Mouse (Mus musculus) layer of hippocampus, adult 6 months (tissue): ENCODE results near the gene Zfp963. TPM values are rescaled to one million over a fixed set of nuclear protein-coding genes. Genes with fewer than 3 reads are reported as not detected.

ENCODE experiments used
- long read RNA-seq, 2 experiments: library from polyadenylated mRNA; unstranded; transcript quantifications; one replicate each; pipeline ENCODE4 v2.0.0; 2019 to 2020
- polyA plus RNA-seq: library from polyadenylated mRNA; unstranded; fragments of <200 nt; fragmentation: Nextera tagmentation; gene quantifications from 2 replicates; pipeline ENCODE4 v1.2.3, GENCODE M21; 2021

Gene Zfp963
- 4.1 TPM in 2 replicates for polyA plus RNA-seq
- long read RNA-seq, experiment 1, partial matches to known transcripts: 0 of 5 reads
- long read RNA-seq, experiment 1, other reads (novel, unspliced or antisense): 2 of 5 reads
- long read RNA-seq, experiment 2, transcript Zfp963-201 (4 exons, 2,291 nt): major isoform, 22 of 32 reads
- long read RNA-seq, experiment 2, partial matches to known transcripts: 1 of 32 reads
- long read RNA-seq, experiment 2, other reads (novel, unspliced or antisense): 7 of 32 reads

GRCm38 (mm10) chr8:69749544-69750454, at the start of gene Zfp963:
Gene Zfp963, minus strand, starts transcription at chr8:69749970.

DNA sequence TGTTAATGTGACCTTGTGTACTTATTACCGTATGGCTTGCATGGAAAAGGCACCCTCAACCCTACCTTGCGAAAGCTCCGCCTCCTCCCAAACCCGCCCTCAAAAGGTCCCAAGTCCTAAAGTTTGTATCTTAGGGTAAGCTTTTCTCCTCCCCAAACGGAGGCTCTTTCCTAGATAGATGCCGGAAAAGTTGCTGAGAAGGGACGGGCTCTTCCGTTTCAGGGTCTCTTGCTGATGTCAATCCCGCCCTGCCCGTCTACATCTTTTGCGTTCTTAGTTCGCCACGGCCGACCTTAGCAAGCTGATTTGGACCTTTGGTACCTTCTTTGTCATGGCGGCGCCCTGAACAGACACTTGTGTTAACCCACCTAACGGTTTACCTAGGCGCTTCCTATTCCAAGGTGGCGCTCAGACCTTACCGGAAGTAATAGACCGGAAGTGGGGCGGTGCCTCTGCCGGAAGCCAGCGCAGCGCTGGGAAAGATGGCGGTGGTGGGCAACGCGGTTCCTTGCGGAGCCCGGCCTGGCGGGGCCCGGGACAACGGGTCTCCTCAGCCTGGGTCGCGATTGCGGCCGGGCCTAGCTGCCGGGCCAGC, 41.1 kb upstream of the Zfp963 start, which contains the start of the genes Atp13a1 and Zfp866:
Atp13a1 (plus strand) TSS at position 391 of the 595 bp plus-strand sequence.
Zfp866 (minus strand) TSS at position 406 of the 595 bp plus-strand sequence.

GRCm38 (mm10) chr8:69774503-69775148, 24.9 kb upstream of the Zfp963 start, which contains the start of gene Gm20422:
Gene Gm20422, minus strand, starts transcription at chr8:69774886.

DNA sequence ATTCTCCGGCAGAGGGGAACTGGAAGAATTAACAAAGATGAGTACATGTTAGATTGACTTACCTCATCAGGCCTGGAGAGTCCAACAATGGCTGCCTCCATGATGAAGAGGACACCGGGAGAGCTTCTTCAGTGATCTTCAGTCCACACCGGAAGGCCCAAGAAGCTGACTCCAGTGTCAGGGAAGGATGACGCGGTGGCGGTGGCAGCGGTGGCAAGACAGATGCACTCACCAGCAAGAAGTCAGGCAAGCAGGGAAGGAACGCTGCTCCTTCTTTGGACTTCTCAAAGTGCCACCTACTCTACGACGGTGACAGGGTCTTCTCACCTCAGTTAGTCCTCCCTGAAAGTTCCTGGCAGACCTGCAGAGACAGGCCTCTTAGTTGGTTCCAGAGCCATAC, 39.1 kb downstream of the Zfp963 start, which contains the start of gene Zfp869:
Zfp869 (minus strand) TSS at position 101 of the 400 bp plus-strand sequence.

Other genes starting within 250 kb of the Zfp963 start
- gene Gm7697, start 227.0 kb downstream of the Zfp963 start, polyA plus RNA-seq: not detected in 2 replicates
- 12.9 and 14.6 TPM in 2 replicates for gene Zfp868, start 124.4 kb downstream of the Zfp963 start, polyA plus RNA-seq
- 1.5 and 1.6 TPM in 2 replicates for gene Zfp964, start 95.5 kb downstream of the Zfp963 start, polyA plus RNA-seq
- 12.4 and 14.6 TPM in 2 replicates for gene Zfp869, start 39.2 kb downstream of the Zfp963 start, polyA plus RNA-seq
- 0.82 TPM in 1 of 2 replicates, not detected in the other for gene Gm20422, start 24.9 kb upstream of the Zfp963 start, polyA plus RNA-seq
- 16.9 and 19.4 TPM in 2 replicates for gene Atp13a1, start 41.2 kb upstream of the Zfp963 start, polyA plus RNA-seq
- 3.4 TPM in 2 replicates for gene Zfp866, start 41.2 kb upstream of the Zfp963 start, polyA plus RNA-seq
- gene Gmip, start 58.7 kb upstream of the Zfp963 start, polyA plus RNA-seq: 1.8 TPM in 2 replicates
- gene Lpar2, start 72.5 kb upstream of the Zfp963 start, polyA plus RNA-seq: 0.13 TPM in 2 replicates
- 61.0 and 76.0 TPM in 2 replicates for gene Pbx4, start 82.5 kb upstream of the Zfp963 start, polyA plus RNA-seq
- gene Cilp2, start 137.7 kb upstream of the Zfp963 start, polyA plus RNA-seq: 0.59 and 0.89 TPM in 2 replicates
- 1.1 TPM in 2 replicates for gene Tssk6, start 152.2 kb upstream of the Zfp963 start, polyA plus RNA-seq
- gene Ndufa13, start 152.6 kb upstream of the Zfp963 start, polyA plus RNA-seq: 798 and 871 TPM in 2 replicates
- 68.6 and 74.2 TPM in 2 replicates for gene Yjefn3, start 152.7 kb upstream of the Zfp963 start, polyA plus RNA-seq
- gene Gatad2a, start 246.4 kb upstream of the Zfp963 start, polyA plus RNA-seq: 7.5 and 9.1 TPM in 2 replicates